Mouse (Mus musculus): Measurements from ENCODE around the gene Rbmxl1.

GRCm38 (mm10) chr8:78537795-78538194 lies 29.1 kb upstream of the Rbmxl1 start:
- TF ChIP-seq POLR2A (IDR thresholded peaks at IDR 0.05; ENCODE audit: borderline replicate concordance, control insufficient read depth, low read depth, low read length) (no peak), CTCF (IDR thresholded peaks at IDR 0.05; ENCODE audit: control insufficient read depth, insufficient read depth, low read length) (no peak)
